Mouse (Mus musculus) midbrain, embryonic 16.5 days (tissue): ENCODE results near the gene Ep300. TPM values are rescaled to one million over a fixed set of nuclear protein-coding genes. Genes with fewer than 3 reads are reported as not detected.

Experiments used
- microRNA-seq: library from miRNA; unstranded; fragments of <30 nt; microRNA quantifications from one replicate; pipeline ENCODE4, GENCODE M21; 2017
- polyA plus RNA-seq: library from polyadenylated mRNA; unstranded; fragments of >200 nt; fragmentation: Nextera tagmentation; extraction: Ambion mirVana; gene quantifications from 2 replicates; pipeline ENCODE4 v1.2.1, GENCODE M21; 2015

Gene Ep300
- polyA plus RNA-seq, 1 experiment from 2014 or later = 18.9 TPM

Small RNA genes lying within 50 kb of the gene (microRNA-seq; reads per million reads assigned to microRNA genes)
- gene Gm23880 = not detected

Other genes with a start within 250 kb of the Ep300 start
- 136 and 141 TPM in 2 replicates for gene Slc25a17, start 224.5 kb upstream of the Ep300 start, polyA plus RNA-seq
- 216 and 221 TPM in 2 replicates for gene St13, start 185.3 kb upstream of the Ep300 start, polyA plus RNA-seq
- 9.6 and 10.0 TPM in 2 replicates for gene Xpnpep3, start 185.2 kb upstream of the Ep300 start, polyA plus RNA-seq
- gene Dnajb7, start 177.1 kb upstream of the Ep300 start, polyA plus RNA-seq = 1.0 and 2.2 TPM in 2 replicates
- 396 and 416 TPM in 2 replicates for gene Rbx1, start 119.1 kb upstream of the Ep300 start, polyA plus RNA-seq
- gene L3mbtl2, start 78.5 kb downstream of the Ep300 start, polyA plus RNA-seq = 31.9 and 32.8 TPM in 2 replicates
- gene Chadl, start 111.9 kb downstream of the Ep300 start, polyA plus RNA-seq = 41.4 and 42.5 TPM in 2 replicates
- 53.1 and 54.2 TPM in 2 replicates for gene Zc3h7b, start 159.7 kb downstream of the Ep300 start, polyA plus RNA-seq
- gene Rangap1, start 160.2 kb downstream of the Ep300 start, polyA plus RNA-seq = 157 and 161 TPM in 2 replicates
- gene Tef, start 217.1 kb downstream of the Ep300 start, polyA plus RNA-seq = 22.7 and 22.8 TPM in 2 replicates